Mouse (Mus musculus): Measurements from ENCODE around the gene Rhobtb1. TPM values are rescaled to one million over a fixed set of nuclear protein-coding genes. Genes with fewer than 3 reads are reported as not detected.

The Rhobtb1 gene
- polyA plus RNA-seq, 1 experiment from 2014 or later = 41.5 TPM

DNA sequence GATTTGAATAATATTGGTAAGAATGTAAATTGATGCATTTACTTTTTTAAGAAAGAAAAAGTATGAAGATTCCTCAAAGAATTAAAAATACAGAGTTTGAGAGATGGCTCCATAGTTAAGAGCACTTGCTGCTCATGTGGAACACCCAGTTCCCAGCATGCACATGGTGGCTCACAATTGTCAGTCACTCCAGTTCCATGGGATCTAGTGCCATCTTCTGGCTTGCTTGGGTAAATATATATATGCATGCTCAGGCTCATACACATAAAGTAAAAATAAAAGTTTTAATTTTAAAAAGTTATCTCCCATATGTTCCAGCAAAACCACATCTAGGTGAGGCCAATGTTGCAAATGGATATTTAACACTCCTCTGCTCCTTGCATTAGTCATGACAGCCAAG is 36.9 kb upstream of the Rhobtb1 start:
- Histone ChIP-seq H3K36me3 (replicated peaks; ENCODE audit: insufficient read depth, low read length) (no peaks in the 10 kb centered on the region), H3K27ac (ENCODE audit: low read depth) (no peak overlapping the region), H3K4me3 (ENCODE audit: low read depth, low read length) (no peak overlapping the region), H3K27me3 (ENCODE audit: insufficient read depth, low read length) (no peaks in the 10 kb centered on the region), H3K9me3 (ENCODE audit: low read length) (peaks cover 2% of the 10 kb centered on the region; the same call in 1 of the 2 replicates), H3K9ac (replicated peaks) (no peak overlapping the region), H3K4me1 (ENCODE audit: insufficient read depth) (no peaks in the 10 kb centered on the region), H3K4me2 (ENCODE audit: low read depth, low read length) (no peak overlapping the region)
- ATAC-seq (no peak), DNase-seq (no peak)
- TF ChIP-seq CTCF (IDR thresholded peaks at IDR 0.05; ENCODE audit: low read depth) (peak; percentile 36), EP300 (IDR thresholded peaks at IDR 0.05; ENCODE audit: low read depth) (no peak)

DNA sequence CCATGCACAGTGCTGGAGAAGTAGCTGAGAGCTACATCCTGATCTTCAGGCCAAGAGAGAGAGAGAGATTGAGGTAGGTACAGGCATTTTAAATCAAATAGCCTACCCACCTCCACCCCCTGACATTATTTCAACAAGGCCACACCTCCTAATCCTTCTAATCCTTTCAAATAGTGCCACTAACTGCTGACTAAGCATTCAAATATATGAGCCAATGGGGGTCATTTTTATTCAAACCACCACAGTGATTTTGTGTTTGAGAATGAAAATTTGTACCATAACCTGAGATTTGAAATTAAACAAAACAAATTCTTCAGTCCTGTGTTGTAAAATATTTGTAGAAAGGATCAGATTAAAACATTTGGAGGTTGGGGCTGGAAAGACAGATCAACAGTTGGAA is 33.2 kb upstream of the Rhobtb1 start:
- no peak overlapping the region for H3K9ac ChIP-seq (replicated peaks)
- no peak for TF ChIP-seq CTCF (IDR thresholded peaks at IDR 0.05; ENCODE audit: low read depth)
- TF ChIP-seq EP300 (IDR thresholded peaks at IDR 0.05; ENCODE audit: low read depth) = no peak
- H3K36me3 ChIP-seq (replicated peaks; ENCODE audit: insufficient read depth, low read length) = no peaks in the 10 kb centered on the region
- H3K4me3 ChIP-seq (ENCODE audit: low read depth, low read length) = no peak overlapping the region
- DNase-seq (no peak), ATAC-seq (no peak)
- no peaks in the 10 kb centered on the region for H3K27me3 ChIP-seq (ENCODE audit: insufficient read depth, low read length)
- no peaks in the 10 kb centered on the region for H3K4me1 ChIP-seq (ENCODE audit: insufficient read depth)
- H3K27ac ChIP-seq (ENCODE audit: low read depth) = no peak overlapping the region
- H3K9me3 ChIP-seq (ENCODE audit: low read length) = 0 out of 2 replicates have a peak, but pooled peaks cover 2% of the 10 kb centered on the region
- no peak overlapping the region for H3K4me2 ChIP-seq (ENCODE audit: low read depth, low read length)

DNA sequence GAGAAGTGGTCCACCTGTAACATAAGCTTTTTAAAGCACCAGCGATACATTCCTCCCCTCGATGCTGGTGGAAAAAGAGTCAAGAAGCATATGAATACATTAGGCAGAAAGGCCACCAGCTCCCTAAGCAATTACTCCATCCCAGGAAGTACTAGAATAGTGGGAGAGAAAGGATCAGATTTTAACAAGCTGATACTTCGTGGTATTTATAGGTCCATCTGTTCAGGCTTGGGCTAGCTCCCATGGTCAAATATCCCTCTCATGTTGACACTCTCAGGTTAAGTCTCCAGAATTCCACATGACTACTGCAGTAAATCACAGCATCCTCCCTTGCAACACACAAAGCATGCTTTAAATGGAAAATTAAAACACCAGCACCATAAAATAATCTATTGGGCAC is 32.3 kb upstream of the Rhobtb1 start:
- ATAC-seq (no peak), DNase-seq (no peak)
- 0 out of 2 replicates have a peak, but pooled peaks cover 2% of the 10 kb centered on the region for H3K9me3 ChIP-seq (ENCODE audit: low read length)
- TF ChIP-seq EP300 (IDR thresholded peaks at IDR 0.05; ENCODE audit: low read depth) (no peak), CTCF (IDR thresholded peaks at IDR 0.05; ENCODE audit: low read depth) (no peak)
- H3K4me1 ChIP-seq (ENCODE audit: insufficient read depth) = no peaks in the 10 kb centered on the region
- WGBS (ENCODE audit: insufficient replicate concordance) = 72% methylated on average over 3 of the region's 3 CpGs
- no peak overlapping the region for H3K9ac ChIP-seq (replicated peaks)
- H3K27ac ChIP-seq (ENCODE audit: low read depth) = no peak overlapping the region
- no peak overlapping the region for H3K4me3 ChIP-seq (ENCODE audit: low read depth, low read length)
- no peaks in the 10 kb centered on the region for H3K36me3 ChIP-seq (replicated peaks; ENCODE audit: insufficient read depth, low read length)
- H3K4me2 ChIP-seq (ENCODE audit: low read depth, low read length) = no peak overlapping the region
- no peaks in the 10 kb centered on the region for H3K27me3 ChIP-seq (ENCODE audit: insufficient read depth, low read length)

DNA sequence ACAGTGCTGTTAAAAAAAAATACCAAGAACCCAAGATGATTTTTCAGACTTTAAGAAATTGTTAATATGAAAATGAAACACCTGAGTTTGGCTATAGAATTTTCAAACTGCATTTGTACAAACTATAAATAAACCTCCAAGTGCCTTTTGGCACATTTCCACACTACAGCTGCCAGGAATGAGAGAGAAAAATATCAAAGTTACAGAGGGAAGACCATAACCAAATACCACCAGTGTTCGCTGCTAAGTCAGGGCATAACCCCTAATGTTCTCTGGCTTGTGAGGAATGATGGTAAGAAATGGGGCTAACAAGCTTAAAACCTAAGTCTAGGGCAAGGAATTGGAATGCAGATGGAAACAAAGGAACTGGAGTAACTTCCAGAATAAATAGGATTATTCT is 31.8 kb upstream of the Rhobtb1 start:
- WGBS (ENCODE audit: insufficient replicate concordance) = 71% methylated on average over 1 of the region's 1 CpGs
- no peak overlapping the region for H3K27ac ChIP-seq (ENCODE audit: low read depth)
- no peaks in the 10 kb centered on the region for H3K4me1 ChIP-seq (ENCODE audit: insufficient read depth)
- no peaks in the 10 kb centered on the region for H3K36me3 ChIP-seq (replicated peaks; ENCODE audit: insufficient read depth, low read length)
- no peak overlapping the region for H3K4me2 ChIP-seq (ENCODE audit: low read depth, low read length)
- 0 out of 2 replicates have a peak, but pooled peaks cover 2% of the 10 kb centered on the region for H3K9me3 ChIP-seq (ENCODE audit: low read length)
- no peak overlapping the region for H3K9ac ChIP-seq (replicated peaks)
- TF ChIP-seq CTCF (IDR thresholded peaks at IDR 0.05; ENCODE audit: low read depth) = no peak
- no peak for TF ChIP-seq EP300 (IDR thresholded peaks at IDR 0.05; ENCODE audit: low read depth)
- no peak for ATAC-seq
- H3K27me3 ChIP-seq (ENCODE audit: insufficient read depth, low read length) = no peaks in the 10 kb centered on the region
- H3K4me3 ChIP-seq (ENCODE audit: low read depth, low read length) = no peak overlapping the region
- no peak for DNase-seq

DNA sequence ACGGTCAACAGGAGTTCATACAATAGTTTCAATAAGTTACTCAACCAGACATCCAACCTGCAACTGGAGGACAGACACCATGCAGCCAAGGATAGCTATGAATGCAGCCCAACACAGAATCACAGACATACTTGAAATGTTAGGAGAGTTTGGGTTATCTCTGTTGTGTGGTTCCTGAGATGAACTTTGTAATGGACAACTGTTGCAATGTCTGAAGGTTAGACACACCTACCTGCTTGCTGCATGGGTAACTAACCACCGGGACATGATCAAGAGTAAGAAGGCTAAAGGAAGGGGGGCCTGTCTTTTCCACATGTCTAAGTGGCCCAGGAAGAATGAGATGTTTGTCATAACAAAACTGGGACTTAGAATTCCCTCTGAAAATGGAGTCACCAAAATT is 24.7 kb upstream of the Rhobtb1 start:
- Histone ChIP-seq H3K27me3 (ENCODE audit: insufficient read depth, low read length) (no peaks in the 10 kb centered on the region), H3K9ac (replicated peaks) (no peak overlapping the region), H3K4me2 (ENCODE audit: low read depth, low read length) (no peak overlapping the region), H3K4me1 (ENCODE audit: insufficient read depth) (no peaks in the 10 kb centered on the region; the same call in 1 of the 2 replicates), H3K4me3 (ENCODE audit: low read depth, low read length) (no peak overlapping the region), H3K36me3 (replicated peaks; ENCODE audit: insufficient read depth, low read length) (no peaks in the 10 kb centered on the region), H3K9me3 (ENCODE audit: low read length) (no peaks in the 10 kb centered on the region), H3K27ac (ENCODE audit: low read depth) (no peak overlapping the region)
- peak; percentile 63 for ATAC-seq
- no peak for TF ChIP-seq CTCF (IDR thresholded peaks at IDR 0.05; ENCODE audit: low read depth)
- no peak for TF ChIP-seq EP300 (IDR thresholded peaks at IDR 0.05; ENCODE audit: low read depth)
- DNase-seq = no peak
- WGBS (ENCODE audit: insufficient replicate concordance) = 60% methylated on average over 2 of the region's 2 CpGs

DNA sequence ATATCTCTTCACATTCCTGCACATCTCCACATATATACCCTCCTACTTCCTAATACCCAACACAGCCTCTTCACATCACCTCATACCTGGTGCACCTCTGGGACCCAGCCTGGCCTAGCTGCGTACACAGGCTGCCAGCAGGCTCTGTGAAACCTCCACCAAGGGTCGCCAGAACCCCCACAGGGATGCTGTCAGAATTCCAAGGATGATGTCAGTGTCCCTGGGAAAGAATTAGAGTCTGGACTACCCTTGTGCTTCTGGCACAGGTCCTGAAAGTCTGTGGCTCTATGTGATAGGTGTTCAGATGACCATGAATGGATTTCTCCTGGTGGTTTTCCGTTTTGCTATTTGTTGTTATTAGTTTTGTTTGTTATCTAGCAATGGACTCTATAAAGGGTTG is 22.7 kb upstream of the Rhobtb1 start:
- 65% methylated on average over 3 of the region's 3 CpGs for WGBS (ENCODE audit: insufficient replicate concordance)

DNA sequence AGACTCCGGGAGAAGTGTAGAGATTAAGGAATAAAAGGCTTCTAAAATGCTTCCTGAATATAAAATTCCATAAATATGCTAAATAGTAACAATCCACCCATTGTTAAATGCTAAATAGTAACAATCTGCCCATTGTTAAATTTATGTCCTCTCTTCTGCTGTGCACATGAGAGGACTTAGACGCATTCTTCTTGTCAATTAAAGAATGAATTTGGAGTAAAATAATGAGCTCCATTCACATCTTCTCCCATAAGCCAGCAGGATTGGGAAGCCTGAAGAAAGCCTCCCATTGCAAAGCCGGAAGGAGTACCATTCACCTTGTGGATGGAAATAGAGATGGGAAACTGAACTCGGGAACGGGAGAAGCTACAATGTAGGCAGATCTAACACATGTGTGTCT is 20.6 kb upstream of the Rhobtb1 start:
- WGBS (ENCODE audit: insufficient replicate concordance) = 84% methylated on average over 5 of the region's 5 CpGs
- no peak for DNase-seq
- Histone ChIP-seq H3K36me3 (replicated peaks; ENCODE audit: insufficient read depth, low read length) (no peaks in the 10 kb centered on the region), H3K27ac (ENCODE audit: low read depth) (no peak overlapping the region), H3K9me3 (ENCODE audit: low read length) (no peaks in the 10 kb centered on the region), H3K9ac (replicated peaks) (no peak overlapping the region), H3K4me2 (ENCODE audit: low read depth, low read length) (no peak overlapping the region), H3K4me1 (ENCODE audit: insufficient read depth) (no peaks in the 10 kb centered on the region), H3K27me3 (ENCODE audit: insufficient read depth, low read length) (no peaks in the 10 kb centered on the region), H3K4me3 (ENCODE audit: low read depth, low read length) (no peak overlapping the region)
- TF ChIP-seq CTCF (IDR thresholded peaks at IDR 0.05; ENCODE audit: low read depth) (no peak), EP300 (IDR thresholded peaks at IDR 0.05; ENCODE audit: low read depth) (no peak)
- no peak for ATAC-seq

More for the DNA sequence above, 22.7 kb upstream of the Rhobtb1 start:
- no peak overlapping the region for H3K4me3 ChIP-seq (ENCODE audit: low read depth, low read length)
- no peaks in the 10 kb centered on the region for H3K27me3 ChIP-seq (ENCODE audit: insufficient read depth, low read length)
- H3K9ac ChIP-seq (replicated peaks) = no peak overlapping the region
- H3K36me3 ChIP-seq (replicated peaks; ENCODE audit: insufficient read depth, low read length) = no peaks in the 10 kb centered on the region
- H3K9me3 ChIP-seq (ENCODE audit: low read length) = no peaks in the 10 kb centered on the region
- no peak overlapping the region for H3K4me2 ChIP-seq (ENCODE audit: low read depth, low read length)
- ATAC-seq = no peak
- H3K27ac ChIP-seq (ENCODE audit: low read depth) = no peak overlapping the region
- DNase-seq = no peak
- H3K4me1 ChIP-seq (ENCODE audit: insufficient read depth) = no peaks in the 10 kb centered on the region; the same call in 1 of the 2 replicates
- TF ChIP-seq CTCF (IDR thresholded peaks at IDR 0.05; ENCODE audit: low read depth) = no peak
- no peak for TF ChIP-seq EP300 (IDR thresholded peaks at IDR 0.05; ENCODE audit: low read depth)
